Mouse (Mus musculus) neural tube, embryonic 11.5 days (tissue): Measurements from ENCODE around the gene Misp. TPM values are rescaled to one million over a fixed set of nuclear protein-coding genes. Genes with fewer than 3 reads are reported as not detected.

Experiments
- ATAC-seq: fragments of 200-750 bp; cut with Nextera tagmentation; 2 replicates; pipeline ENCODE4 v1.8.0; 2017; ENCODE audit warnings: moderate number of reproducible peaks, mild to moderate bottlenecking, moderate TSS enrichment, moderate library complexity; ENCODE audit not compliant: insufficient read depth, low FRiP score, low TSS enrichment
- DNase-seq: peaks from one replicate; pipeline ENCODE4 v3.0.0-alpha.2; 2015; ENCODE audit warnings: low spot score
- H3K27ac ChIP-seq: fragments of 300-500 bp; sonication (generic); 2 replicates; pipeline ENCODE4 v1.5.1; 2014; ENCODE audit warnings: low read depth, mild to moderate bottlenecking, low read length
- H3K27me3 ChIP-seq: fragments of 300-500 bp; sonication (generic); 2 replicates; pipeline ENCODE4 v1.6.1; 2014; ENCODE audit warnings: mild to moderate bottlenecking, low read length, mixed read lengths; ENCODE audit not compliant: control insufficient read depth, insufficient read depth
- H3K36me3 ChIP-seq: fragments of 300-500 bp; sonication (generic); 2 replicates; pipeline ENCODE4 v1.6.1; 2014; ENCODE audit warnings: mild to moderate bottlenecking, low read length, moderate library complexity, mixed read lengths; ENCODE audit not compliant: control insufficient read depth, insufficient read depth
- H3K4me1 ChIP-seq: fragments of 300-500 bp; sonication (generic); 2 replicates; pipeline ENCODE4 v1.6.1; 2014; ENCODE audit warnings: low read length, mixed read lengths; ENCODE audit not compliant: control insufficient read depth, insufficient read depth
- H3K4me2 ChIP-seq: fragments of 300-500 bp; sonication (generic); 2 replicates; pipeline ENCODE4 v1.6.1; 2014; ENCODE audit warnings: low read depth, mild to moderate bottlenecking, moderate library complexity
- H3K4me3 ChIP-seq: fragments of 300-500 bp; sonication (generic); 2 replicates; pipeline ENCODE4 v1.5.1; 2014; ENCODE audit warnings: low read depth, low read length
- H3K9ac ChIP-seq: fragments of 300-500 bp; sonication (generic); 2 replicates; pipeline ENCODE4 v1.6.1; 2014; ENCODE audit warnings: mild to moderate bottlenecking, low read length
- H3K9me3 ChIP-seq: fragments of 300-500 bp; sonication (generic); 2 replicates; pipeline ENCODE4 v1.6.1; 2016; ENCODE audit warnings: low read length; ENCODE audit not compliant: control insufficient read depth
- WGBS: fragments of 180-500 bp; shearing (Covaris S2); extraction: QIAGEN DNeasy Blood & Tissue Kit; methylation state at CpG from one replicate; pipeline ENCODE4 v1.1.7; 2014; 5-methylcytosine and 5-hydroxymethylcytosine counted together
- polyA plus RNA-seq: library from polyadenylated mRNA; unstranded; fragments of >200 nt; fragmentation: Nextera tagmentation; extraction: Ambion mirVana; gene quantifications from 2 replicates; pipeline ENCODE4 v1.2.1, GENCODE M21; 2014

Gene Misp
- polyA plus RNA-seq, 1 experiment from 2014 or later, result 1.6 TPM

- DNase-seq, result no peak
- ATAC-seq, result no peak
- Histone ChIP-seq H3K4me3 (no peak overlapping the region; the same call in 1 of the 2 replicates), H3K4me1 (peaks cover 7% of the 10 kb centered on the region), H3K9ac (peak overlapping the region; percentile 98; the same call in 1 of the 2 replicates), H3K27ac (no peak overlapping the region), H3K9me3 (no peaks in the 10 kb centered on the region), H3K36me3 (no peaks in the 10 kb centered on the region; the same call in 1 of the 2 replicates), H3K27me3 (no peaks in the 10 kb centered on the region), H3K4me2 (no peak overlapping the region)
- 84% methylated on average over 5 of the region's 5 CpGs for WGBS
These were observed 28.3 kb upstream of the Misp start for GRCm38 (mm10) chr10:79792339-79793040.

DNA sequence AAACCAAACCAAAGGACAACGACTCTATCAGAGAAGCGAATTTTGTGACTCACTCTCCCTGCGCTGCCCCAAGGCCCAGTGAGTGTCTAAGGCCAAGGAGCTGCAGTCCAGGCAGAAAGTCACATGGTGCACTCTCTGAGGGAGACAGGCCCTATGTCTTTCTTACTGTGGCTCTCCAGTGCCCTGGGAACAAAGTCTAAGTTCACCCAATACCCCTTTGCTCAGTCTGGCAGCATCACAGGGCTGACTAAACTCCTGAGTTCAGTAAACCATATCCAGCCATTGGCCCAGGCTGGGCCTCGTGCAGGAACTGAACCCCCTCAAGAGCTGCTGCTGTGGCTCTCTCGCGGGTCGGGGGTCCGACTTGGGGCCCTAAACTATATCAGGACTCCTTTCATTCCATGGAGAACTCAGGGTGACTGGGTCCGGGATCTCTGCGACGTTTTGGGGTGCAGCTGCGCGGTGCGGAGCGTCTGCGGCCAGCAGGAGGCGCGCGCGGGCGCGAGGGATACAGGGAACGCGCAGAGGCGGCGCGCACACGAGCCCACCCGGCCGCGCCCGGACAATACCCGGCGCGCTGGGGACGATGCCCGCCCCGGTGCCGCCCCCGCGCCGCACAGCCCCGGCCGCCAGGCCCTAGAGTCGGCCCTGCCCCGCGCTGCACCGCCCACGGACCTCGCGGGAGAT lies 27.6 kb upstream of the Misp start, which contains the start of gene Palm:
Gene Palm (plus strand): TSS at position 522 of the 687 bp plus-strand sequence.
- Histone ChIP-seq H3K9ac (peak within 1 kb of the TSS; percentile 98), H3K36me3 (no peaks in the 10 kb centered on the region; the same call in 1 of the 2 replicates), H3K4me2 (peak within 1 kb of the TSS; percentile 92), H3K4me1 (peaks cover 7% of the 10 kb centered on the region), H3K9me3 (no peaks in the 10 kb centered on the region), H3K27ac (peak within 1 kb of the TSS; percentile 80), H3K27me3 (no peaks in the 10 kb centered on the region), H3K4me3 (peak within 1 kb of the TSS; percentile 95)
- 7% methylated on average over 40 of the region's 51 CpGs for WGBS
- peak; percentile 87 for DNase-seq
- ATAC-seq, result peak; percentile 68

GRCm38 (mm10) chr10:79793738-79794490 lies 26.9 kb upstream of the Misp start:
- peak overlapping the region; percentile 80 for H3K27ac ChIP-seq
- peak overlapping the region; percentile 95 for H3K4me3 ChIP-seq
- H3K27me3 ChIP-seq, result no peaks in the 10 kb centered on the region
- DNase-seq (peak; percentile 63), ATAC-seq (peak; percentile 43)
- H3K4me2 ChIP-seq, result peak overlapping the region; percentile 92
- peak overlapping the region; percentile 98 for H3K9ac ChIP-seq
- peaks cover 7% of the 10 kb centered on the region for H3K4me1 ChIP-seq
- no peaks in the 10 kb centered on the region for H3K9me3 ChIP-seq
- H3K36me3 ChIP-seq, result no peaks in the 10 kb centered on the region; the same call in 1 of the 2 replicates
- WGBS, result 3% methylated on average over 26 of the region's 38 CpGs

DNA sequence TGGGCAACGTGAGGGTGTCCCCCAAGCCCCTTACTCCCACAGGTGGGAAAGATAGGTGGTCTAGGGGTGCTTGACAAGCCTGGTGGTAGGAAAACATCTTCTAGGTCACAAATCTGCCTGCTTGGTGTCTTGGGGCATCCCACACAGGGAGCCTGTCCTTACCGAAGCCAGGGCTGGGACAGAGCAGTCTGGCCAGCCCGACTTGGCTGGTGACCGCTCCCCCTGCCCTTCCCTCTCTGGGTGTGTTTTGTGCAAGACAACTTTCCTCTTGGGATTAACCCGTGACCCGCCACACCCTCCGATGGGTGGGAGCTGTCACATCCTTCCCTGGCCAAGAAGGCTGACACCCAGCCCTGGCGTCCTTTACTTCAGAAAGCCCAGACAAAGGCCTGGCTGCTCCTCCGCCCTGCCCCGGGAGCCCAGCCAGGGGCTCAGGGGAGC lies 26.3 kb upstream of the Misp start:
- Histone ChIP-seq H3K27ac (peak overlapping the region; percentile 11), H3K27me3 (no peaks in the 10 kb centered on the region), H3K4me1 (peaks cover 7% of the 10 kb centered on the region), H3K9me3 (no peaks in the 10 kb centered on the region), H3K36me3 (no peaks in the 10 kb centered on the region; the same call in 1 of the 2 replicates), H3K9ac (peak overlapping the region; percentile 98), H3K4me2 (peak overlapping the region; percentile 92), H3K4me3 (peak overlapping the region; percentile 95)
- 4% methylated on average over 10 of the region's 10 CpGs for WGBS
- DNase-seq (no peak), ATAC-seq (peak; percentile 33; the same call in 1 of the 2 replicates)

- 96% methylated on average over 3 of the region's 3 CpGs for WGBS
- H3K27ac ChIP-seq, result no peak overlapping the region
- H3K9ac ChIP-seq, result no peak overlapping the region
- H3K9me3 ChIP-seq, result no peaks in the 10 kb centered on the region
- no peaks in the 10 kb centered on the region for H3K27me3 ChIP-seq
- H3K36me3 ChIP-seq, result no peaks in the 10 kb centered on the region; the same call in 1 of the 2 replicates
- H3K4me1 ChIP-seq, result peaks cover 9% of the 10 kb centered on the region
- no peak overlapping the region for H3K4me2 ChIP-seq
- ATAC-seq, result no peak
- no peak for DNase-seq
- no peak overlapping the region for H3K4me3 ChIP-seq
These were observed 24.9 kb upstream of the Misp start for GRCm38 (mm10) chr10:79795905-79796304.

GRCm38 (mm10) chr10:79797326-79797725 lies 23.5 kb upstream of the Misp start:
- Histone ChIP-seq H3K27me3 (no peaks in the 10 kb centered on the region), H3K9ac (no peak overlapping the region; the same call in 1 of the 2 replicates), H3K36me3 (no peaks in the 10 kb centered on the region; the same call in 1 of the 2 replicates), H3K4me3 (no peak overlapping the region), H3K4me1 (peaks cover 18% of the 10 kb centered on the region), H3K9me3 (no peaks in the 10 kb centered on the region), H3K27ac (no peak overlapping the region), H3K4me2 (no peak overlapping the region; the same call in 1 of the 2 replicates)
- ATAC-seq (no peak), DNase-seq (no peak)
- WGBS, result 40% methylated on average over 15 of the region's 15 CpGs

GRCm38 (mm10) chr10:79798289-79798928 lies 22.4 kb upstream of the Misp start:
- Histone ChIP-seq H3K36me3 (no peaks in the 10 kb centered on the region; the same call in 1 of the 2 replicates), H3K4me1 (peaks cover 29% of the 10 kb centered on the region)
- 94% methylated on average over 12 of the region's 12 CpGs for WGBS

GRCm38 (mm10) chr10:79800508-79800907 lies 20.3 kb upstream of the Misp start:
- no peak for ATAC-seq
- Histone ChIP-seq H3K4me3 (no peak overlapping the region), H3K4me2 (no peak overlapping the region), H3K27me3 (no peaks in the 10 kb centered on the region), H3K36me3 (no peaks in the 10 kb centered on the region; the same call in 1 of the 2 replicates), H3K27ac (no peak overlapping the region), H3K4me1 (peaks cover 40% of the 10 kb centered on the region), H3K9ac (no peak overlapping the region; the same call in 1 of the 2 replicates), H3K9me3 (no peaks in the 10 kb centered on the region)
- 88% methylated on average over 11 of the region's 11 CpGs for WGBS
- DNase-seq, result no peak

More at GRCm38 (mm10) chr10:79798289-79798928, 22.4 kb upstream of the Misp start:
- Histone ChIP-seq H3K27ac (no peak overlapping the region), H3K27me3 (no peaks in the 10 kb centered on the region), H3K4me3 (no peak overlapping the region), H3K4me2 (no peak overlapping the region), H3K9ac (no peak overlapping the region), H3K9me3 (no peaks in the 10 kb centered on the region)
- ATAC-seq (no peak), DNase-seq (no peak)
